Mouse (Mus musculus) liver, postnatal 0 days (tissue): ENCODE measurements around the gene Mcm10.

Experiments
- CTCF ChIP-seq: sonication (generic); IDR thresholded peaks from 2 replicates; pipeline ENCODE4 v1.5.1; 2016; ENCODE audit warnings: antibody characterized with exemption, low read depth
- EP300 ChIP-seq: IDR thresholded peaks from 2 replicates; pipeline ENCODE4 v1.6.1; 2016; ENCODE audit warnings: antibody characterized with exemption, low read depth, mild to moderate bottlenecking

DNA sequence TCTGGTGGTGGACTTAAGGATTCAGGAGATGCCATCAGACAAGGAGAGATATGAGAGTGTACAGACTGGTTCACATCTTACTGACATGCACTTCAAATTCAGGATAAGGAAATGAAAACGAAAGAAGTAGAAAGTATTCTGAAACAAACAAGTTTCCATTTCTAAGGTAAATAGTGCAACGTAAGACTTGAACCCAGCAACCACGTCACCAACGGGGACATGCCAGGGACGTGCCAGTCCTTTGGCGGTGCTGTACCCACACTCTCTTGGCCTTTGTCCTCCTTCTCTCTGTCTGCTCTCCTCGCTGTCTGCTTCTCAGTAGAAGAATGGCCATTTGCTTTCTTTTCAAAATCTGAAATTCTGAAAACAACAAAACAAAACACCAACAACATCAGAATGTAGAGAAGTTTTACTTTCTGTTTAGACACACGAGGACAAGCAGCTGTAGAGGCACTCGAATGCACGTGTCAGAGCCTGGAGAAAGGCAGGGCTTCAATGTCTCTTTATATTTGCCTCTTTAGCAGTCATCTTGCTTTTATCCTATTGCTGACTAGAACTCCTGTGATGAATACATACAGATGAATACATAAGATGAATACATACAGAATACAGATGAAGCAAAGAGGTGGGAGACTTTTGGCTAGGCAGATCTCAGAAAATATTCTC lies 24.0 kb upstream of the Mcm10 start:
- no peak for TF ChIP-seq CTCF
- TF ChIP-seq EP300, result no peak
